Mouse (Mus musculus): ENCODE measurements around the gene Gm49333.
A peak's percentile ranks its signal among the peaks of the same experiment; 100 is the strongest.

Gm49333 gene

GRCm38 (mm10) chr16:20691617-20692016, 80.2 kb downstream of the Gm49333 start:
- DNase-seq (ENCODE audit: low spot score) = no peak

- no peak for DNase-seq (ENCODE audit: low spot score)
These were observed 81.0 kb downstream of the Gm49333 start for GRCm38 (mm10) chr16:20692241-20692965.

DNA sequence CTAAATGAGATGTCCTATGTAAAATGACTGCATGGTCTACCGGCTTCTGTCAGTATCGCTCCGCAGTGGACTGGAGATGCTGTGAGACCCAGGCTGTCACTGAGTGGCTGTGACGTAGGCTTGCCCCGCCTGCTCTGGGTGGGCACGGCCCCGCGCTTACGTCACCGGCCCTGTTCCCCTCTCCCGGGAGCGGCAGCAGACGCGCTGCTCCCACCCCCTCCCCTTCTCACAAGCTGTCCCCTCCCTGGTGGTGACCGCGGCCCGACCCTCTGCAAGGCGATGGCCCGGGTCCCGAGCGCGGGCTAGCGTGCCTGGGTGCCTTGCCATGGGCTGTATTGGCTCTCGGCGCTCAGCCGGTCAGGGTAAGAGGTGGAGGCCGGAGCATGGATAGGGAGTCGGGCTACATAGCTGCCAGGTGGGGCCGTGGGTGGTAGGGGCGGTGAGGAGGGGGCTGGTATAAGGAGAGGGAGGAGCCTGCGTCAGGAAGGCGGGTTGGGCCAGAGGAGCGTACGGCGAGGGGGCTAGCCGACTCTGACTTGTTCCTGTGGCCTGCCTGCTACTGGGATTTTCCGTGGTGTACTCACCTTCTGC, 81.8 kb downstream of the Gm49333 start, which contains the start of gene Fam131a:
Gene Fam131a (plus strand): TSS at position 131 of the 591 bp plus-strand sequence.
- peak; percentile 82 for DNase-seq (ENCODE audit: low spot score)

DNA sequence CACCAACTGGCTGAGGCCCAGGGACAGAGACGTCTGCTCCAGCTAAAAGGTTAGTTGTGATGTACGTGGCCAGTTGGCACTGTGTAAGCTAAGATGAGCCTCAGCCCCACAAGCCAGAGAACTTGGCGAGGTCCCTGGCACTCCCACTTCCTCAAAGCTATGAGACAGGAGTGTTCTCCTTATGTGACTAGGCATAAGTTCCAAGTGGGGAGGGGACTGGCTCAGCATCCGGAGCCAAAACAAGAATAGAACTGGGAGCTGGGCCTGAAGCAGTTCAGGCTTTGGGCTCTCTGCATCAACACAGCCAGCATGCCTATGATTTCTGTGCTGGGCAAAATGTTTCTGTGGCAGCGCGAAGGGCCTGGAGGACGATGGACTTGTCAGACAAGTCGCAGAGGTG, 83.4 kb downstream of the Gm49333 start:
- no peak for DNase-seq (ENCODE audit: low spot score)
